Mouse (Mus musculus): Measurements from ENCODE around the gene Siva1. TPM values are rescaled to one million over a fixed set of nuclear protein-coding genes. Genes with fewer than 3 reads are reported as not detected.
A peak's percentile ranks its signal among the peaks of the same experiment; 100 is the strongest.

The Siva1 gene
- total and polyA plus RNA-seq, 2 experiments from 2014 or later: 62.2 to 107 TPM

GRCm38 (mm10) chr12:112675245-112676035 is 31.0 kb downstream of the Siva1 start:
- TF ChIP-seq CTCF (IDR thresholded peaks at IDR 0.05; ENCODE audit: low read depth) (peak; percentile 89), EP300 (IDR thresholded peaks at IDR 0.05; ENCODE audit: low read depth) (no peak)
- DNase-seq (ENCODE audit: low spot score): peak; percentile 89
- peak; percentile 21; the same call in 1 of the 2 replicates for ATAC-seq (ENCODE audit: insufficient read depth, low read depth)
- peaks cover 39% of the 10 kb centered on the region for H3K4me1 ChIP-seq (ENCODE audit: control insufficient read depth, insufficient read depth)
- 14% methylated on average over 18 of the region's 18 CpGs for WGBS
- H3K9me3 ChIP-seq (replicated peaks; ENCODE audit: control insufficient read depth, low read length): no peaks in the 10 kb centered on the region
- H3K9ac ChIP-seq (replicated peaks; ENCODE audit: low read depth, low read length): 0 out of 2 replicates have a peak overlapping the region, but pooled peaks have one; percentile 7
- H3K27ac ChIP-seq (ENCODE audit: low read depth): peak overlapping the region; percentile 94
- peak overlapping the region; percentile 80 for H3K4me2 ChIP-seq (ENCODE audit: low read depth, low read length)
- peaks cover 12% of the 10 kb centered on the region for H3K36me3 ChIP-seq (replicated peaks; ENCODE audit: control insufficient read depth, insufficient read depth, low read length)
- peaks cover 7% of the 10 kb centered on the region; the same call in 1 of the 2 replicates for H3K27me3 ChIP-seq (ENCODE audit: control insufficient read depth, insufficient read depth, low read length)
- 0 out of 2 replicates have a peak overlapping the region, but pooled peaks have one; percentile 74 for H3K4me3 ChIP-seq (ENCODE audit: low read depth, low read length)

- no peak for DNase-seq (ENCODE audit: low spot score)
These were observed 32.6 kb downstream of the Siva1 start for GRCm38 (mm10) chr12:112677076-112677475.

GRCm38 (mm10) chr12:112677943-112678554 is 33.6 kb downstream of the Siva1 start:
- DNase-seq (ENCODE audit: low spot score): no peak
- 30% methylated on average over 19 of the region's 19 CpGs for WGBS

More at GRCm38 (mm10) chr12:112677076-112677475, 32.6 kb downstream of the Siva1 start:
- Histone ChIP-seq H3K9ac (replicated peaks; ENCODE audit: low read depth, low read length) (no peak overlapping the region), H3K4me3 (ENCODE audit: low read depth, low read length) (no peak overlapping the region), H3K36me3 (replicated peaks; ENCODE audit: control insufficient read depth, insufficient read depth, low read length) (peaks cover 22% of the 10 kb centered on the region; the same call in 1 of the 2 replicates), H3K4me1 (ENCODE audit: control insufficient read depth, insufficient read depth) (peaks cover 23% of the 10 kb centered on the region), H3K9me3 (replicated peaks; ENCODE audit: control insufficient read depth, low read length) (no peaks in the 10 kb centered on the region), H3K4me2 (ENCODE audit: low read depth, low read length) (no peak overlapping the region), H3K27ac (ENCODE audit: low read depth) (no peak overlapping the region), H3K27me3 (ENCODE audit: control insufficient read depth, insufficient read depth, low read length) (peaks cover 8% of the 10 kb centered on the region; the same call in 1 of the 2 replicates)
- WGBS: 33% methylated on average over 5 of the region's 5 CpGs
- TF ChIP-seq EP300 (IDR thresholded peaks at IDR 0.05; ENCODE audit: low read depth): no peak
- TF ChIP-seq CTCF (IDR thresholded peaks at IDR 0.05; ENCODE audit: low read depth): no peak
- ATAC-seq (ENCODE audit: insufficient read depth, low read depth): no peak

GRCm38 (mm10) chr12:112678555-112679026 is 34.1 kb downstream of the Siva1 start, which contains the start of gene Zbtb42:
Gene Zbtb42 (plus strand): TSS chr12:112678828.
- WGBS: under 1% methylated on average over 38 of the region's 60 CpGs
- TF ChIP-seq EP300 (IDR thresholded peaks at IDR 0.05; ENCODE audit: low read depth) (no peak), CTCF (IDR thresholded peaks at IDR 0.05; ENCODE audit: low read depth) (no peak; the same call in 1 of the 2 replicates)
- Histone ChIP-seq H3K9me3 (replicated peaks; ENCODE audit: control insufficient read depth, low read length) (no peaks in the 10 kb centered on the region), H3K27ac (ENCODE audit: low read depth) (peak within 1 kb of the TSS; percentile 79), H3K4me1 (ENCODE audit: control insufficient read depth, insufficient read depth) (peaks cover 15% of the 10 kb centered on the region), H3K36me3 (replicated peaks; ENCODE audit: control insufficient read depth, insufficient read depth, low read length) (peaks cover 23% of the 10 kb centered on the region; the same call in 1 of the 2 replicates), H3K9ac (replicated peaks; ENCODE audit: low read depth, low read length) (peak within 1 kb of the TSS; percentile 72), H3K4me2 (ENCODE audit: low read depth, low read length) (peak within 1 kb of the TSS; percentile 95), H3K4me3 (ENCODE audit: low read depth, low read length) (peak within 1 kb of the TSS; percentile 81), H3K27me3 (ENCODE audit: control insufficient read depth, insufficient read depth, low read length) (peaks cover 8% of the 10 kb centered on the region; the same call in 1 of the 2 replicates)
- ATAC-seq (ENCODE audit: insufficient read depth, low read depth): peak; percentile 58
- peak; percentile 74 for DNase-seq (ENCODE audit: low spot score)

More at GRCm38 (mm10) chr12:112677943-112678554, 33.6 kb downstream of the Siva1 start:
- Histone ChIP-seq H3K9ac (replicated peaks; ENCODE audit: low read depth, low read length) (peak overlapping the region; percentile 72), H3K9me3 (replicated peaks; ENCODE audit: control insufficient read depth, low read length) (no peaks in the 10 kb centered on the region), H3K4me1 (ENCODE audit: control insufficient read depth, insufficient read depth) (peaks cover 15% of the 10 kb centered on the region), H3K27ac (ENCODE audit: low read depth) (peak overlapping the region; percentile 79), H3K4me3 (ENCODE audit: low read depth, low read length) (peak overlapping the region; percentile 81), H3K4me2 (ENCODE audit: low read depth, low read length) (peak overlapping the region; percentile 95), H3K36me3 (replicated peaks; ENCODE audit: control insufficient read depth, insufficient read depth, low read length) (peaks cover 23% of the 10 kb centered on the region; the same call in 1 of the 2 replicates), H3K27me3 (ENCODE audit: control insufficient read depth, insufficient read depth, low read length) (peaks cover 8% of the 10 kb centered on the region; the same call in 1 of the 2 replicates)
- TF ChIP-seq EP300 (IDR thresholded peaks at IDR 0.05; ENCODE audit: low read depth): no peak
- 0 out of 2 replicates have a peak, but pooled peaks have one; percentile 38 for TF ChIP-seq CTCF (IDR thresholded peaks at IDR 0.05; ENCODE audit: low read depth)
- no peak for ATAC-seq (ENCODE audit: insufficient read depth, low read depth)

All from heart, postnatal 0 days (tissue).